15 mouse cellular contexts compared by ENCODE assay signal in the genomic region with DNA sequence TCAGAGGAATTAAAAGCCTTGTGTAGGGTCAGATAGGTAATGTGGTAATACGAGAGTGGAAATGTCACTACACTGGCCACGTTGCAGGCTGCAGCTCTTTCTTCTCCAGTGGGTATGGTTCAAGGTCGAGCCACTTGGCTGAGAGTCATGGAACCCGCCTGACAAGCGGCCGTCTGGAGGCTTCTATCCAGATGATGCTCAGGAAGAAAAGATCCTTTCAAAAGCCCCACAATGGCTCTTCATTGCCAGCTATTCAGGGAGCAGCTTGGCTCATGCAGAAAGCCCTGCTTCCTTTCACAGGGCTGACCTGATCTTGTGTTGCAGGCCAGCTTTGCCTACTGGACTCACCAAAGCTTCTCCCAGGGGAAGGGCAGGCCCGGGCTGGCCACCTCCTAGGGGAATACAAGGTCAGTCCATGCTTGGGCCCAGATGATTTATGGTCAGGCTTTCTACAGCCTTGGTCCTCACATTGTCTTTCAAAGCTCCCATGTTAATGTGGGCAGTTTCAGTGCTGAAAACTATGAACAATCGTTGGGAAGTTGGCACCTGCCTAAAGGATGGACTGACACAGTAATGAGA.
DNase-seq lines count a peak whose midpoint lies in the region; ATAC-seq and TF ChIP-seq lines count a peak whose summit lies in the region.
"Had no signal": no experiment of that assay in that cellular context is flagged by ENCODE, and none has a peak within 500 bp of the region (broad histone marks: within the 10 kb centered on the region; RNA-seq: fewer than 3 reads in every experiment).

No protein-coding gene starts in this region.

- no peaks in the 10 kb centered on the region for H3K4me1 ChIP-seq in forebrain, postnatal 0 days (ENCODE audit: insufficient read depth)
- peaks cover 3% of the 10 kb centered on the region; the same call in 1 of the 2 replicates for H3K4me1 ChIP-seq in forebrain, embryonic 11.5 days (replicated peaks; ENCODE audit: control insufficient read depth, insufficient read depth, low read length)
- H3K4me1 ChIP-seq: embryonic facial prominence, embryonic 12.5 days had no signal

- 30% methylated on average over 8 of the region's 8 CpGs for WGBS in forebrain, postnatal 0 days
- 66% methylated on average over 8 of the region's 8 CpGs for WGBS in forebrain, embryonic 11.5 days

- H3K9me3 ChIP-seq in forebrain, postnatal 0 days (ENCODE audit: low read length), result no peaks in the 10 kb centered on the region
- no peaks in the 10 kb centered on the region for H3K9me3 ChIP-seq in forebrain, embryonic 11.5 days (ENCODE audit: control insufficient read depth, low read length)
- H3K9me3 ChIP-seq: embryonic facial prominence, embryonic 12.5 days; midbrain, embryonic 12.5 days had no signal

- no peak overlapping the region for H3K9ac ChIP-seq in forebrain, postnatal 0 days
- H3K9ac ChIP-seq in forebrain, embryonic 11.5 days (ENCODE audit: low read length), result no peak overlapping the region
- H3K9ac ChIP-seq: embryonic facial prominence, embryonic 12.5 days; midbrain, embryonic 12.5 days had no signal

- peak; percentile 49 for ATAC-seq in forebrain, postnatal 0 days
- no peak for ATAC-seq in forebrain, embryonic 11.5 days (replicated peaks; ENCODE audit: low FRiP score)
- ATAC-seq: lung, postnatal 0 days had no signal

- TF ChIP-seq CTCF in forebrain, postnatal 0 days (IDR thresholded peaks at IDR 0.05; ENCODE audit: low read depth), result no peak

- peak; percentile 53 for DNase-seq in adrenal gland, postnatal 10 days
- DNase-seq in adrenal gland, postnatal 4 days (ENCODE audit: low spot score in 2 of 2), result no peak
- no peak for DNase-seq in forebrain, postnatal 0 days
- DNase-seq in forebrain, embryonic 11.5 days (ENCODE audit: low spot score), result no peak
- DNase-seq in testis, postnatal 14 days (ENCODE audit: low spot score), result peak; percentile 19
- DNase-seq in testis, postnatal 10 days (ENCODE audit: low spot score), result no peak
- no peak for DNase-seq in kidney, postnatal 14 days
- no peak for DNase-seq in gastrocnemius, postnatal 4 days (ENCODE audit: low spot score in 2 of 2)
- DNase-seq: heart, adult 2 months; kidney, adult 2 months; liver; thymus, adult 2 months had no signal

- H3K4me3 ChIP-seq in forebrain, postnatal 0 days (ENCODE audit: low read depth, low read length), result no peak overlapping the region
- no peak overlapping the region for H3K4me3 ChIP-seq in forebrain, embryonic 11.5 days (ENCODE audit: low read depth, low read length)
- H3K4me3 ChIP-seq: embryonic facial prominence, embryonic 12.5 days; heart, adult 2 months; midbrain, embryonic 12.5 days had no signal

- H3K27me3 ChIP-seq in forebrain, postnatal 0 days (ENCODE audit: insufficient read depth, low read length), result no peaks in the 10 kb centered on the region
- H3K27me3 ChIP-seq in forebrain, embryonic 11.5 days (ENCODE audit: control insufficient read depth, insufficient read depth, low read length), result no peaks in the 10 kb centered on the region
- H3K27me3 ChIP-seq: embryonic facial prominence, embryonic 12.5 days; midbrain, embryonic 12.5 days had no signal

- H3K36me3 ChIP-seq in forebrain, postnatal 0 days (ENCODE audit: insufficient read depth), result no peaks in the 10 kb centered on the region
- no peaks in the 10 kb centered on the region for H3K36me3 ChIP-seq in forebrain, embryonic 11.5 days (ENCODE audit: control insufficient read depth, insufficient read depth, low read length)
- H3K36me3 ChIP-seq: embryonic facial prominence, embryonic 12.5 days; midbrain, embryonic 12.5 days had no signal

- no peak overlapping the region for H3K27ac ChIP-seq in forebrain, postnatal 0 days (ENCODE audit: low read depth, low read length)
- no peak overlapping the region for H3K27ac ChIP-seq in forebrain, embryonic 11.5 days (ENCODE audit: low read depth, low read length)
- H3K27ac ChIP-seq: embryonic facial prominence, embryonic 12.5 days; heart, adult 2 months; midbrain, embryonic 12.5 days had no signal

- no peak overlapping the region for H3K4me2 ChIP-seq in forebrain, postnatal 0 days (ENCODE audit: low read depth)
- no peak overlapping the region for H3K4me2 ChIP-seq in forebrain, embryonic 11.5 days (ENCODE audit: low read depth, low read length, severe bottlenecking)
- H3K4me2 ChIP-seq: embryonic facial prominence, embryonic 12.5 days; midbrain, embryonic 12.5 days had no signal

Comparison
In these comparisons a context has a peak if more than half of its experiments do, and no peak if none do; other contexts are left out.
1. DNase-seq: peak in adrenal gland, postnatal 10 days (single experiment) and testis, postnatal 14 days (single experiment); none in adrenal gland, postnatal 4 days (0 of 2), forebrain, postnatal 0 days (single experiment), forebrain, embryonic 11.5 days (single experiment), testis, postnatal 10 days (single experiment), kidney, postnatal 14 days (single experiment) and gastrocnemius, postnatal 4 days (0 of 2).